Mouse (Mus musculus) liver, postnatal 0 days (tissue): Measurements from ENCODE around the gene Pla2g3. TPM values are rescaled to one million over a fixed set of nuclear protein-coding genes. Genes with fewer than 3 reads are reported as not detected.

Experiments used
- ATAC-seq: fragments of 200-750 bp; cut with Nextera tagmentation; 2 replicates; pipeline ENCODE4 v1.8.0; 2017; ENCODE audit warnings: mild to moderate bottlenecking, moderate library complexity
- DNase-seq: peaks from one replicate; pipeline ENCODE4 v3.0.0-alpha.2; 2016
- H3K27ac ChIP-seq: fragments of 300-500 bp; sonication (generic); 2 replicates; pipeline ENCODE4 v1.5.1; 2014; ENCODE audit warnings: antibody characterized with exemption, moderate library complexity, mild to moderate bottlenecking, low read depth
- H3K27me3 ChIP-seq: fragments of 300-500 bp; sonication (generic); 2 replicates; pipeline ENCODE4 v1.6.1; 2014; ENCODE audit warnings: low read length, control low read depth, mixed read lengths; ENCODE audit not compliant: insufficient read depth
- H3K36me3 ChIP-seq: fragments of 300-500 bp; sonication (generic); replicated peaks from 2 replicates; pipeline ENCODE4 v1.6.1; 2014; ENCODE audit warnings: mild to moderate bottlenecking, control low read depth, low read length, moderate library complexity, mixed read lengths; ENCODE audit not compliant: insufficient read depth
- H3K4me1 ChIP-seq: fragments of 300-500 bp; sonication (generic); 2 replicates; pipeline ENCODE4 v1.6.1; 2014; ENCODE audit warnings: antibody characterized with exemption, mild to moderate bottlenecking, control low read depth; ENCODE audit not compliant: insufficient read depth
- H3K4me2 ChIP-seq: fragments of 300-500 bp; sonication (generic); 2 replicates; pipeline ENCODE4 v1.6.1; 2014; ENCODE audit warnings: low read depth, mild to moderate bottlenecking, low read length, moderate library complexity, mixed read lengths
- H3K4me3 ChIP-seq: fragments of 300-500 bp; sonication (generic); 2 replicates; pipeline ENCODE4 v1.5.1; 2014; ENCODE audit warnings: low read depth, low read length
- H3K9ac ChIP-seq: fragments of 300-500 bp; sonication (generic); replicated peaks from 2 replicates; pipeline ENCODE4 v1.6.1; 2014; ENCODE audit warnings: mild to moderate bottlenecking, moderate library complexity
- H3K9me3 ChIP-seq: fragments of 300-500 bp; sonication (generic); 2 replicates; pipeline ENCODE4 v1.6.1; 2016; ENCODE audit warnings: mild to moderate bottlenecking, control low read depth, low read length, mixed read lengths
- CTCF ChIP-seq: sonication (generic); IDR thresholded peaks from 2 replicates; pipeline ENCODE4 v1.5.1; 2016; ENCODE audit warnings: antibody characterized with exemption, low read depth
- EP300 ChIP-seq: IDR thresholded peaks from 2 replicates; pipeline ENCODE4 v1.6.1; 2016; ENCODE audit warnings: antibody characterized with exemption, low read depth, mild to moderate bottlenecking
- WGBS: fragments of 180-500 bp; shearing (Covaris S2); extraction: QIAGEN DNeasy Blood & Tissue Kit; methylation state at CpG from one replicate; pipeline ENCODE4 v1.1.7; 2014; ENCODE audit not compliant: insufficient replicate concordance; 5-methylcytosine and 5-hydroxymethylcytosine counted together
- polyA plus RNA-seq: library from polyadenylated mRNA; unstranded; fragments of >200 nt; fragmentation: Nextera tagmentation; extraction: Ambion mirVana; gene quantifications from 2 replicates; pipeline ENCODE4 v1.2.1, GENCODE M21; 2015

Gene Pla2g3
- polyA plus RNA-seq, 1 experiment from 2014 or later = 0.07 TPM

- no peaks in the 10 kb centered on the region for H3K9me3 ChIP-seq
- H3K27ac ChIP-seq = no peak overlapping the region
- no peak for DNase-seq
- TF ChIP-seq EP300 = no peak
- no peak for TF ChIP-seq CTCF
- H3K4me1 ChIP-seq = peaks cover 14% of the 10 kb centered on the region
- peaks cover 27% of the 10 kb centered on the region for H3K27me3 ChIP-seq
- H3K9ac ChIP-seq = no peak overlapping the region
- H3K4me2 ChIP-seq = no peak overlapping the region
- ATAC-seq = no peak
- H3K4me3 ChIP-seq = no peak overlapping the region
- 74% methylated on average over 5 of the region's 5 CpGs for WGBS
- no peaks in the 10 kb centered on the region; the same call in 1 of the 2 replicates for H3K36me3 ChIP-seq
Measured at GRCm38 (mm10) chr11:3516121-3516520, 28.0 kb downstream of the Pla2g3 start.

DNA sequence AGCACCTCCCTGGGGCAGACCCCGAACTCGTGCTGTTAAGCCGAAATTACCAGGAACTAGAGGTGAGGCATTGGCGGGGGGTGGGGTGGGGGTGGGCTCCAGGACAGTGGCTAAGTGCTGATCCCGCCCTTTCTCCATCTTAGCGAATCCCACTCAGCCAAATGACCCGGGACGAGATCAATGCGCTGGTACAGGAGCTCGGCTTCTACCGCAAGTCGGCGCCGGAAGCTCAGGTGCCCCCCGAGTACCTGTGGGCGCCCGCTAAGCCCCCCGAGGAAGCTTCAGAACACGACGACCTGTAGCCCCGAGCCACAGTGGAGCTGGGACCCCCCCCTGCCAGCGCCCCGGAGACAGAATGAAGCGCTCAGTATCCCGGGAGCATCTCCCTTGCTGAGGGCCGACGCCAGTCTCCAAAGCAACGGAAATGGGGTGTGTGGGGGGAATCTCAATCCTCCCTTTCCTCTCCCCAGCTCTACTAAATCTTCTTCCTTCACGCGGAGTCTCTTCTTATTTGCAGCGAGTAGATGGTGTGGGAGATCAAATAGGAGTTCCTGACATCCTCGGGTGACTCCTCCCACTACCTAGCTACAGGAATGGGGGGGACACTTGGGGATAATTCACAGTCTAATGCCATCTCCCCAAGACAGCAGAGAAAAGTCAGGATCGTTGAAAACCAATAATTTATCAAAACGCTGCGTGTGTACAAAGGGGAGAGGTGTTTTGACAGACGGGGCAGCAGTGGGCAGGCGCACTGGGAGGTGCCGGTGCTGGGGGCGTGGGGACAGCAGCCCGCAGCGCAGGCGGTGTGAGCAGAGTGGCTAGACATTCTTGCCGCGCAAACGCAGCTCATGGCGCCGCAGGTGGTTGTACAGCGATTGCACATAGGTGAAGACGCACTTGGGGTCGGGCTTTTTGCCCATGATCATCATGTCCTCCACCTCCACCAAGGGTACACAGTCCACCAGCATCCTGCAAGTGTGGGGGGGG, 29.1 kb downstream of the Pla2g3 start:
- DNase-seq (peak; percentile 38), ATAC-seq (no peak)
- peak overlapping the region; percentile 56 for H3K4me2 ChIP-seq
- no peak overlapping the region for H3K27ac ChIP-seq
- no peaks in the 10 kb centered on the region for H3K9me3 ChIP-seq
- H3K27me3 ChIP-seq = peaks cover 27% of the 10 kb centered on the region
- H3K4me1 ChIP-seq = peaks cover 14% of the 10 kb centered on the region
- WGBS = 3% methylated on average over 50 of the region's 50 CpGs
- TF ChIP-seq CTCF = peak; percentile 6; the same call in 1 of the 2 replicates
- no peak for TF ChIP-seq EP300
- peaks cover 3% of the 10 kb centered on the region; the same call in 1 of the 2 replicates for H3K36me3 ChIP-seq
- H3K9ac ChIP-seq = no peak overlapping the region
- peak overlapping the region; percentile 17 for H3K4me3 ChIP-seq

DNA sequence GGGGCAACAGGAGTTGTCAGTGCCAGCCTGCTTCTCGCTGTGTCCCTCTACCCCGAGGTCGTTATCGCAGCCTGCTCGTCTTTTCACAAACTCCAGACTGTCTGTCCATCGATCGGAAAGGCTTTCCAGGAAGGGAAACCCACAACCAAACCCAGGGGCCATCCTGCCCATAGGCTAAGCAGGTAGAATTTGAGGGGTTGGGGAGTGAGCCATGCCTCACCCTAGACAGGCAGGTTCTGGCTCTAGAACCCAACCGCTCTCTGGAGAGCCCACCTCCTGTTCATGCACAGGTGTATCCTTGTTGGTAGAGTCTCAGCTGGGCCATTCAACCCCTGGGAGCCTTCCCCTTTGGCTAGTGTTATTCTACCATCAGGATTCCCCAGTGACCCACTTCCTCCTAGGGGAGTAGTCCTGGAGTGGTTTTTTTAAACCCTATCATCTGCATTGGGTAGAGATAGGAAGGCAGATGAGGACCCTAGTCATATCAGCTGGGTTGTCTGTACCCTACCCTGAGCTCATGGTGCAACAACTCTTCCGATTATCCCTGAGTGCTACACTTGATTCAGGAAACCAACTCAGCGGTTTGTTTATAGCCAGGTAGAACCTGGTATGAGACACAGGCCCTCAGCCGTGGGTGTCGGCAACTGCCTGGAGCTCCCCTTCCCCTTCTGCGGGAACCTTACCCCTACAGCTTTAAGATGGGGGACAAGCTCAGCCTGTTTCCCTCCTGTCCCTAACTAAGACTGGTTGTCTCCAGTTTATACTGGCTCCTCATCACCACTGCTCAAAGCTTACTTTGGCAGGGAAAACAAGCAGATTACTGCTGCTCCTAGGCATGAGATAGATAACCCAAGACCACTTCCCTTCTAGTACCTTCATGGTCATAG, 30.0 kb downstream of the Pla2g3 start:
- Histone ChIP-seq H3K4me3 (no peak overlapping the region), H3K4me2 (peak overlapping the region; percentile 56), H3K27ac (no peak overlapping the region), H3K4me1 (peaks cover 14% of the 10 kb centered on the region), H3K27me3 (peaks cover 27% of the 10 kb centered on the region), H3K36me3 (peaks cover 10% of the 10 kb centered on the region), H3K9me3 (no peaks in the 10 kb centered on the region), H3K9ac (no peak overlapping the region)
- no peak for TF ChIP-seq CTCF
- TF ChIP-seq EP300 = no peak
- WGBS = 40% methylated on average over 13 of the region's 13 CpGs
- ATAC-seq (no peak), DNase-seq (no peak)

DNA sequence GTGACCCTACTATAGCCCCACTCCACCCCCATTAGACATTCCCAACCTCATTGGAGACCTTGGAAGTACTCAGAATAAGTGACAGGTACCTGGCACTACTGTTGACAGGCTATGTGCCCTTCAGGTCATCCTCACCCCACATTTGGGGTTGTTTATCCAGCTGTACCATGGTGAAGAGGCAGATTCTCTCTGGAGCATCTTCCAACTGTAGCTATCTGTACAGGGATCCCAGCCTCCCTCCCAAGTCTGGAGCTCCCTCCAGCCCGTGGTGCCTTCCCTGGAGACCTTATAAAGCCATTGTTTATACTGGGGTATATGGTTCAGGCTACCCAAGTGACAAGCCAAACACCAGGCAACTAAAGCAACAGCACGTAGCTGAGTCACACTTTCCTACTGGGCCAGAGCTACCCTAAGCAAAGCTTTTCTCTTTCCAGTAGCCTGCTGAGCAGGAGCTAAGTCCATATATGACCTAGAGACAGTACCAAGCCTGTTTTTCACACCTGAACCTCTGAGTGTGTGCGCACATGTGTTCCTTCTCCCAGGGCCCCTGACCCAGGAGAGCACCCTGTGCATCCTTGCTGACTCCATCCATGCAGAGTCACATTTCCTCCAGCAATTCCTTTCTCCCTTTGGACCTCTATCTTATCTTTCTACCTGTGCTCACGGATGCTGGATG, 31.1 kb downstream of the Pla2g3 start:
- Histone ChIP-seq H3K36me3 (peaks cover 13% of the 10 kb centered on the region), H3K4me1 (peaks cover 11% of the 10 kb centered on the region), H3K9me3 (no peaks in the 10 kb centered on the region), H3K4me3 (no peak overlapping the region), H3K4me2 (no peak overlapping the region), H3K9ac (no peak overlapping the region), H3K27me3 (peaks cover 27% of the 10 kb centered on the region), H3K27ac (no peak overlapping the region)
- no peak for ATAC-seq
- WGBS = 61% methylated on average over 4 of the region's 4 CpGs
- TF ChIP-seq EP300 (no peak), CTCF (no peak)
- no peak for DNase-seq

DNA sequence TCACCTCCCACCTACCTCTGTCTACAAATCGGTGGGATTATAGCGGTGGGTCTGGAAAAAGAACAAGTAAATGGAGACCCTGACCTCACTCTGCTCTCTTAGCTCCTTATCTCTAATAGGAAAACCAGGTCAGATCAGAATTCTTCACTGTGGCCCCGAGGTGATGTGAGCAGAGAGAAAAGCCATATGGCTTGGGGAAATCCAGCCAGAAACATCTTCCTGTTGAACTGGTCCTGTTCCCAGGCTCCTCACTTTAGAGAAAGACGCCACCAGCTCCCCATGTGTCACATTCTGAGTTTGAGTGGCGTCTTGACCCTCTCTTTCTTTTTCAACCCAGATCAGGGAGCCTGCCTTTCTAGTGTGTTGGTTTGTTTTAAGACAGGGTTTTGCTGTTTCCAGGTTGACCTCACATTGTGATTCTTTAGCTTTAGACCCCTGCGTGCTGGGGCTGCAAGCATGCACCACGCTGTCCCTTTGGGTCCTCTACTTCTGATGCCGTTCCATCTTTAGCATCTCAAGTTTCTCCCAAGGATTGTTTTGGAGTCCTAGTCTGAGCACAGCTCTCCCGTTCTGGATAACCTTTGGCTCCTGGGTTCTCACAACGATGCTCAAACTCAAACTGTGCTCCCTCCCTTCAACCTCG, 31.8 kb downstream of the Pla2g3 start:
- DNase-seq (no peak), ATAC-seq (no peak)
- Histone ChIP-seq H3K36me3 (peaks cover 13% of the 10 kb centered on the region), H3K9me3 (no peaks in the 10 kb centered on the region), H3K4me3 (no peak overlapping the region), H3K4me2 (no peak overlapping the region), H3K27me3 (peaks cover 27% of the 10 kb centered on the region), H3K4me1 (peaks cover 10% of the 10 kb centered on the region), H3K9ac (no peak overlapping the region), H3K27ac (no peak overlapping the region)
- TF ChIP-seq CTCF (no peak), EP300 (no peak)
- 71% methylated on average over 11 of the region's 11 CpGs for WGBS
